Mouse (Mus musculus) heart, adult 2 months (tissue): ENCODE data around the gene Cwc27.

Source experiments
- CTCF ChIP-seq: fragments of 200-600 bp; IDR thresholded peaks from 2 replicates; pipeline ENCODE4 v1.8.1; 2022; ENCODE audit warnings: antibody characterized with exemption, mild to moderate bottlenecking, moderate library complexity
- EP300 ChIP-seq: fragments of 200-500 bp; IDR thresholded peaks from 2 replicates; pipeline ENCODE4 v1.6.1; 2011; ENCODE audit warnings: low read depth, low read length, control low read depth; ENCODE audit not compliant: insufficient read depth
- POLR2A ChIP-seq: fragments of 200-500 bp; IDR thresholded peaks from 2 replicates; pipeline ENCODE4 v1.6.1; 2011; ENCODE audit warnings: mild to moderate bottlenecking, low read depth, low read length, control low read depth; ENCODE audit not compliant: insufficient read depth

GRCm38 (mm10) chr13:104825470-104825869 lies 8.5 kb upstream of the Cwc27 start:
- TF ChIP-seq CTCF (no peak), POLR2A (no peak), EP300 (no peak)
